Comparison of ENCODE assay signal across 8 mouse cellular contexts in the genomic region with DNA sequence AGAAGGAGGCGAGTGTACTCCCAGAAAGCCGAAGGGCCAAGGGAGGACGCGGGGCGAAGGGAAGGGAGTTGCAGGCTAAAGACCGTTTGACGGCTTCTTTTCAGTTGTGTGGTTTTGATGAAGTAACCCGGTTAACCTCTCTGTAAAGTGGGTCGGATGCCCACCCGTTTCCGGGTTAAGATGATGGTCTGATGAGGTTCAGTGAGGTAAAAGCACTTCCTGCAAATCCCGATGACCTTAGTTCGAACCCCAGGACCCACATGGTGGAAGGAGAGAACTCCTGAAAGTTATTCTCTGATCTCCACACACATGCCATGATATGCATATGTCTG. TPM values are rescaled to one million over a fixed set of nuclear protein-coding genes. Genes with fewer than 3 reads are reported as not detected.
DNase-seq lines count a peak whose midpoint lies in the region; ATAC-seq and TF ChIP-seq lines count a peak whose summit lies in the region.

No protein-coding gene starts in this region.

- peak overlapping the region; percentile 85 for H3K27ac ChIP-seq in left cerebral cortex, adult 2 months
- H3K27ac ChIP-seq in embryonic facial prominence, embryonic 11.5 days (replicated peaks; ENCODE audit: low read depth, low read length): no peak overlapping the region
- H3K27ac ChIP-seq in intestine, embryonic 14.5 days (ENCODE audit: low read depth): peak overlapping the region; percentile 82; the same call in 1 of the 2 replicates

- H3K9me3 ChIP-seq in embryonic facial prominence, embryonic 11.5 days (replicated peaks; ENCODE audit: control insufficient read depth, low read length): no peaks in the 10 kb centered on the region
- H3K9me3 ChIP-seq in intestine, embryonic 14.5 days (ENCODE audit: control insufficient read depth, low read length): no peaks in the 10 kb centered on the region

- no peak for DNase-seq in left cerebral cortex, adult 2 months (ENCODE audit: extremely low spot score in 1 of 2, low spot score in 2 of 2)
- no peak for DNase-seq in left cerebral cortex, postnatal 14 days (ENCODE audit: low spot score in 2 of 2)
- DNase-seq in embryonic facial prominence, embryonic 11.5 days (ENCODE audit: low spot score): peak; percentile 43
- DNase-seq in intestine, embryonic 14.5 days (ENCODE audit: low spot score): no peak
- no peak for DNase-seq in embryo, embryonic 10 days (ENCODE audit: low spot score)
- no peak for DNase-seq in adrenal gland, adult (ENCODE audit: inconsistent age in 2 of 2, low spot score in 1 of 2)
- no peak for DNase-seq in kidney, adult 18-20 months

- H3K27me3 ChIP-seq in embryonic facial prominence, embryonic 11.5 days (ENCODE audit: control insufficient read depth, insufficient read depth, low read length): no peaks in the 10 kb centered on the region
- no peaks in the 10 kb centered on the region for H3K27me3 ChIP-seq in intestine, embryonic 14.5 days (replicated peaks; ENCODE audit: control insufficient read depth, insufficient read depth, low read length)
- no peaks in the 10 kb centered on the region for H3K27me3 ChIP-seq in myocyte (ENCODE audit: control insufficient read depth, insufficient read depth, insufficient read length)

- H3K79me2 ChIP-seq in myocyte (ENCODE audit: control insufficient read depth, insufficient read depth): peaks cover 20% of the 10 kb centered on the region

- H3K4me1 ChIP-seq in embryonic facial prominence, embryonic 11.5 days (ENCODE audit: control insufficient read depth, insufficient read depth, low read length): 0 out of 2 replicates have a peak, but pooled peaks cover 3% of the 10 kb centered on the region
- peaks cover 10% of the 10 kb centered on the region; the same call in 1 of the 2 replicates for H3K4me1 ChIP-seq in intestine, embryonic 14.5 days (replicated peaks; ENCODE audit: control insufficient read depth, insufficient read depth, low read length)

- TF ChIP-seq CTCF in left cerebral cortex, adult 2 months (IDR thresholded peaks at IDR 0.05): no peak

- peak overlapping the region; percentile 74 for H3K9ac ChIP-seq in embryonic facial prominence, embryonic 11.5 days (replicated peaks; ENCODE audit: low read length)
- peak overlapping the region; percentile 62 for H3K9ac ChIP-seq in intestine, embryonic 14.5 days (ENCODE audit: low read length)

- 2% methylated on average over 13 of the region's 13 CpGs for WGBS in embryonic facial prominence, embryonic 11.5 days
- WGBS in intestine, embryonic 14.5 days: under 1% methylated on average over 13 of the region's 13 CpGs

- TF ChIP-seq POLR2A in myocyte (IDR thresholded peaks at IDR 0.05; ENCODE audit: insufficient read length, low read depth): no peak

- intact Hi-C loops in left cerebral cortex, adult 2 months (cut with DNase I): loop anchor here (2.0 kb wide), 1 partner anchor 80 kb away; a partner anchor contains a TSS
- intact Hi-C loops in left cerebral cortex, postnatal 14 days (cut with DNase I): no loop called here

- no peaks in the 10 kb centered on the region for H3K36me3 ChIP-seq in embryonic facial prominence, embryonic 11.5 days (replicated peaks; ENCODE audit: control insufficient read depth, insufficient read depth, low read depth, low read length)
- peaks cover 33% of the 10 kb centered on the region for H3K36me3 ChIP-seq in intestine, embryonic 14.5 days (ENCODE audit: control insufficient read depth, insufficient read depth, low read length)
- H3K36me3 ChIP-seq in myocyte (ENCODE audit: control insufficient read depth, insufficient read depth): peaks cover 8% of the 10 kb centered on the region

- peak overlapping the region; percentile 47 for H3ac ChIP-seq in myocyte (ENCODE audit: control insufficient read depth, insufficient read length)

- H3K4me2 ChIP-seq in embryonic facial prominence, embryonic 11.5 days (ENCODE audit: low read depth, low read length): peak overlapping the region; percentile 49
- H3K4me2 ChIP-seq in intestine, embryonic 14.5 days (ENCODE audit: low read length): peak overlapping the region; percentile 68
- peak overlapping the region; percentile 94 for H3K4me2 ChIP-seq in myocyte (ENCODE audit: low read depth)

- no peak for ATAC-seq in embryonic facial prominence, embryonic 11.5 days (replicated peaks; ENCODE audit: insufficient number of reproducible peaks, low FRiP score, low TSS enrichment, low read depth)
- ATAC-seq in intestine, embryonic 14.5 days (replicated peaks; ENCODE audit: low FRiP score, low TSS enrichment, low read depth): peak; percentile 28

- peak overlapping the region; percentile 72 for H3K4me3 ChIP-seq in left cerebral cortex, adult 2 months
- H3K4me3 ChIP-seq in embryonic facial prominence, embryonic 11.5 days (ENCODE audit: low read depth, low read length): peak overlapping the region; percentile 73
- H3K4me3 ChIP-seq in intestine, embryonic 14.5 days (ENCODE audit: low read depth, low read length): peak overlapping the region; percentile 59
- peak overlapping the region; percentile 93 for H3K4me3 ChIP-seq in myocyte

TF ChIP-seq in myocyte, 11 proteins besides CTCF, POLR2A, EP300 and RAD21:
- TF ChIP-seq MYOG (IDR thresholded peaks at IDR 0.05; ENCODE audit: control insufficient read depth in 1 of 3, insufficient read depth in 1 of 3, insufficient read length in 2 of 3, low read depth in 2 of 3): no peak
- TF ChIP-seq TCF12 (IDR thresholded peaks at IDR 0.05; ENCODE audit: insufficient read depth, poor library complexity, severe bottlenecking): no peak
- TF ChIP-seq USF1 (IDR thresholded peaks at IDR 0.05; ENCODE audit: low read depth): no peak
- TF ChIP-seq MYOD1 (IDR thresholded peaks at IDR 0.05; ENCODE audit: control insufficient read depth in 1 of 3, insufficient read length in 2 of 3, low read depth in 2 of 3): no peak
- no peak for TF ChIP-seq CEBPB (IDR thresholded peaks at IDR 0.05; ENCODE audit: insufficient read depth, poor library complexity, severe bottlenecking)
- TF ChIP-seq REST (IDR thresholded peaks at IDR 0.05; ENCODE audit: insufficient read depth, insufficient read length): no peak
- TF ChIP-seq TCF3 (IDR thresholded peaks at IDR 0.05; ENCODE audit: insufficient read length, low read depth): no peak
- TF ChIP-seq POLR2AphosphoS2 (IDR thresholded peaks at IDR 0.05; ENCODE audit: insufficient read length, low read depth): no peak
TF ChIP-seq in myocyte: peak in this region for 0.

RNA-seq across cellular contexts. Expression of a gene that starts 0.5 kb away (rescaled TPM):
- total RNA-seq in left cerebral cortex, adult 2 months (2021): 10 to 100 TPM; 15.5 to 19.3 TPM
- 10 to 100 TPM; 17.4 to 18.2 TPM for total RNA-seq in left cerebral cortex, postnatal 14 days (2021)
- 25.9 and 26.2 TPM in 2 replicates for polyA plus RNA-seq in embryonic facial prominence, embryonic 11.5 days (2014; fragmentation: Nextera tagmentation; extraction: Ambion mirVana)
- 17.8 and 20.5 TPM in 2 replicates for polyA plus RNA-seq in intestine, embryonic 14.5 days (2014; fragmentation: Nextera tagmentation; extraction: Ambion mirVana)
- polyA plus RNA-seq in myocyte (2012; fragmentation: generic; extraction: Trizol): 17.2 TPM

RNA-seq across cellular contexts. Expression of a gene that starts 0.7 kb away (rescaled TPM):
- 10 to 100 TPM; 38.0 to 41.9 TPM for total RNA-seq in left cerebral cortex, adult 2 months (2021)
- total RNA-seq in left cerebral cortex, postnatal 14 days (2021): 10 to 100 TPM; 28.8 to 36.8 TPM
- 44.3 and 46.1 TPM in 2 replicates for polyA plus RNA-seq in embryonic facial prominence, embryonic 11.5 days (2014; fragmentation: Nextera tagmentation; extraction: Ambion mirVana)
- polyA plus RNA-seq in intestine, embryonic 14.5 days (2014; fragmentation: Nextera tagmentation; extraction: Ambion mirVana): 44.2 and 63.2 TPM in 2 replicates
- 23.2 TPM for polyA plus RNA-seq in myocyte (2012; fragmentation: generic; extraction: Trizol)

RNA-seq across cellular contexts. Expression of a gene that starts 20.6 kb away (rescaled TPM):
- total RNA-seq in left cerebral cortex, adult 2 months (2021): not detected
- not detected for total RNA-seq in left cerebral cortex, postnatal 14 days (2021)
- polyA plus RNA-seq in embryonic facial prominence, embryonic 11.5 days (2014; fragmentation: Nextera tagmentation; extraction: Ambion mirVana): not detected in 2 replicates
- polyA plus RNA-seq in intestine, embryonic 14.5 days (2014; fragmentation: Nextera tagmentation; extraction: Ambion mirVana): 3.0 and 3.9 TPM in 2 replicates
- polyA plus RNA-seq in myocyte (2012; fragmentation: generic; extraction: Trizol): 0.13 TPM

RNA-seq across cellular contexts. Expression of a gene that starts 28.0 kb away (rescaled TPM):
- total RNA-seq in left cerebral cortex, adult 2 months (2021): 1 to 10 TPM in 1 of 2 experiments, under 1 TPM in 1; 0.96 to 1.2 TPM
- under 1 TPM; 0.59 to 0.61 TPM for total RNA-seq in left cerebral cortex, postnatal 14 days (2021)
- 8.9 and 9.8 TPM in 2 replicates for polyA plus RNA-seq in embryonic facial prominence, embryonic 11.5 days (2014; fragmentation: Nextera tagmentation; extraction: Ambion mirVana)
- 71.3 and 81.9 TPM in 2 replicates for polyA plus RNA-seq in intestine, embryonic 14.5 days (2014; fragmentation: Nextera tagmentation; extraction: Ambion mirVana)
- polyA plus RNA-seq in myocyte (2012; fragmentation: generic; extraction: Trizol): 0.12 TPM

RNA-seq across cellular contexts. Expression of a gene that starts 34.8 kb away (rescaled TPM):
- total RNA-seq in left cerebral cortex, adult 2 months (2021): not detected
- total RNA-seq in left cerebral cortex, postnatal 14 days (2021): not detected
- polyA plus RNA-seq in embryonic facial prominence, embryonic 11.5 days (2014; fragmentation: Nextera tagmentation; extraction: Ambion mirVana): 0.31 and 0.41 TPM in 2 replicates
- polyA plus RNA-seq in intestine, embryonic 14.5 days (2014; fragmentation: Nextera tagmentation; extraction: Ambion mirVana): 0.13 and 0.30 TPM in 2 replicates
- polyA plus RNA-seq in myocyte (2012; fragmentation: generic; extraction: Trizol): 6.3 TPM
